Mouse (Mus musculus): ENCODE results near the gene Trpc3. TPM values are rescaled to one million over a fixed set of nuclear protein-coding genes. Genes with fewer than 3 reads are reported as not detected.
"Not testable (repeated sequence)": the region's sequence is repeated elsewhere in the genome, so short reads cannot be mapped to it uniquely, and the experiment has no call there.

Trpc3 gene
- total RNA-seq, 2 experiments from 2014 or later, result not detected

- peak; percentile 66 for ATAC-seq (replicated peaks; ENCODE audit: poor library complexity)
Measured at GRCm38 (mm10) chr3:36605894-36606783, 83.8 kb downstream of the Trpc3 start.

DNA sequence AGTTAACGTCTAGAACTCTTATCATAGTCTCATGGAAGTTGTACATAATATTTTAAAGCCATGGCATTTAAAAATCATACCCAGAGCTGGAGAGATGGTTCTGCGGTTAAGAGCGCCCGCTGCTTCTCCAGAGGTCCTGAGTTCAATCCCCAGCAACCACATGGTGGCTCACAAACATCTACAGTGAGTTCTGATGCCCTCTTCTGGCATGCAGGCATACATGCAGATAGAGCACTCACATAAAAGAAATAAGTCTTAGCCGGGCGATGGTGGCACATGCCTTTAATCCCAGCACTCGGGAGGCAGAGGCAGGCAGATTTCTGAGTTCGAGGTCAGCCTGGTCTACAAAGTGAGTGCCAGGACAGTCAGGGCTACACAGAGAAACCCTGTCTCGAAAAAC, 90.2 kb downstream of the Trpc3 start:
- ATAC-seq (replicated peaks; ENCODE audit: poor library complexity), result not testable (repeated sequence)

DNA sequence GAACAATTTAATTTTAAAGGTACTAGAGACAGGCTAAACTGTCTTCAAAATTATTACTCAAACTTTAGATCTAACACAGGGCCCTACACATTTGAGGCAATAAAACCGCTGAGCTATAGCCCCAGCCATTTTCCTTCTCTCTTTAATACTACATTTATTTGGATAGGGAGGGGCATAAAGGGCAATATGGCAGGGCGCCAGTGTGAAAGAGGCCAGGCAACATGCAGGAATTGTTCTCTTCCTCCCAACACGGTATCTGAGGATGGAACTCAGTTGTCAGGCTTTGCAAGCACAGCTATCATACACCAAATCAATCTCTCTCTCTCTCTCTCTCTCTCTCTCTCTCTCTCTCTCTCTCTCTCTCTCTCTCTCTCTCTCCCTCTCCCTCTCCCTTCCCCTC, 91.2 kb downstream of the Trpc3 start:
- no peak for ATAC-seq (replicated peaks; ENCODE audit: poor library complexity)

- peak; percentile 91 for ATAC-seq (replicated peaks; ENCODE audit: poor library complexity)
Measured at GRCm38 (mm10) chr3:36571827-36572378, 118.1 kb downstream of the Trpc3 start, which contains the start of gene Ccna2. Gene Ccna2, minus strand, starts transcription at chr3:36572150.

DNA sequence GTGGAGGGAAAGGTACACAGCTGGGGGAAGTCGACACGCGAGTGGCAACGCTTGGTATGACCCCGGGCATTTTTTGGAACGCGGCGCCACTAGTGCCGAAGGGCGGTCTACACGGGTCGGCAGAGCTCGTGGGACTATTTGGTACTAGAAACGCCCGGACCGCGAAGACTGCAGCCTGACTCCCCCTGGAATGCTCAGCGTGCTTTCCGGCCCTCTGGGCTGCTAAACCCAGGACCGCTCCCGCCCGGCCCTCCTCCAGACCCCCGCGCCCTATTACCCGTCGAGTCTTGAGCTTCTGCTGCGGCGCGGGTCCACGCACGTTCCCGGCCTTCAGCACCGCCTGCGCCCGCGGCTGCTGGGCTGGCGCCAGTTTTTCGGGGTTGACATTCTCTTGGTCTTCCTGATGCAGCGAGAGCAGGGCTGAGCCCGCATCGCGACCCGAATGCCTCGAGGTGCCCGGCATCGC, 118.6 kb downstream of the Trpc3 start:
- peak; percentile 5 for ATAC-seq (replicated peaks; ENCODE audit: poor library complexity)

Other genes with a start within 250 kb of the Trpc3 start
- gene Anxa5, start 214.3 kb downstream of the Trpc3 start, total RNA-seq (2015), result 146 and 163 TPM in 2 replicates
- gene Anxa5, start 214.3 kb downstream of the Trpc3 start, total RNA-seq (2017), result 86.3 and 113 TPM in 2 replicates
- gene 1810062G17Rik, start 214.2 kb downstream of the Trpc3 start, total RNA-seq (2015), result 0.35 and 0.49 TPM in 2 replicates
- 0.21 and 1.4 TPM in 2 replicates for gene 1810062G17Rik, start 214.2 kb downstream of the Trpc3 start, total RNA-seq (2017)
- gene Gm11549, start 168.4 kb downstream of the Trpc3 start, total RNA-seq (2015), result not detected in 2 replicates
- gene Gm11549, start 168.4 kb downstream of the Trpc3 start, total RNA-seq (2017), result not detected in 2 replicates
- 80.8 and 81.1 TPM in 2 replicates for gene Exosc9, start 137.6 kb downstream of the Trpc3 start, total RNA-seq (2015)
- gene Exosc9, start 137.6 kb downstream of the Trpc3 start, total RNA-seq (2017), result 105 and 123 TPM in 2 replicates
- 225 and 227 TPM in 2 replicates for gene Ccna2, start 118.0 kb downstream of the Trpc3 start, total RNA-seq (2015)
- gene Ccna2, start 118.0 kb downstream of the Trpc3 start, total RNA-seq (2017), result 186 and 200 TPM in 2 replicates
- 2.1 and 3.0 TPM in 2 replicates for gene Bbs7, start 76.7 kb downstream of the Trpc3 start, total RNA-seq (2015)
- 3.0 and 9.4 TPM in 2 replicates for gene Bbs7, start 76.7 kb downstream of the Trpc3 start, total RNA-seq (2017)
- gene 4932438A13Rik, start 172.9 kb upstream of the Trpc3 start, total RNA-seq (2015), result 70.3 and 90.5 TPM in 2 replicates
- 29.4 and 49.4 TPM in 2 replicates for gene 4932438A13Rik, start 172.9 kb upstream of the Trpc3 start, total RNA-seq (2017)

Measured in megakaryocyte progenitor cell, adult 5-6 weeks (primary cell).